Mouse (Mus musculus): ENCODE measurements around the gene Nrn1l. TPM values are rescaled to one million over a fixed set of nuclear protein-coding genes. Genes with fewer than 3 reads are reported as not detected.

Nrn1l gene
- total and polyA plus RNA-seq, 2 experiments: 1.5 TPM; not detected in 1

- Histone ChIP-seq H3K9ac (ENCODE audit: low read depth, low read length) (no peak overlapping the region), H3K36me3 (ENCODE audit: control insufficient read depth, insufficient read depth, low read length) (no peaks in the 10 kb centered on the region; the same call in 1 of the 2 replicates), H3K4me3 (ENCODE audit: insufficient read depth, low read depth, low read length) (no peak overlapping the region), H3K4me1 (ENCODE audit: control insufficient read depth, insufficient read depth, low read length) (no peaks in the 10 kb centered on the region), H3K27me3 (ENCODE audit: control insufficient read depth, insufficient read depth, low read length) (no peaks in the 10 kb centered on the region), H3K79me2 (ENCODE audit: control insufficient read depth, insufficient read depth, low read length) (no peaks in the 10 kb centered on the region), H3K27ac (replicated peaks; ENCODE audit: insufficient read depth, low read depth, low read length) (no peak overlapping the region)
- TF ChIP-seq POLR2A (IDR thresholded peaks at IDR 0.05; ENCODE audit: extremely low read depth, insufficient read depth, low read length): no peak
- peak; percentile 98 for TF ChIP-seq CTCF (IDR thresholded peaks at IDR 0.05; ENCODE audit: low read depth, low read length)
- 34% methylated on average over 8 of the region's 8 CpGs for whole genome bisulfite sequencing
- DNase-seq (ENCODE audit: extremely low read depth, low read depth, low spot score): no peak
Observed at GRCm38 (mm10) chr8:105930602-105931001, 37.2 kb downstream of the Nrn1l start.

- Histone ChIP-seq H3K36me3 (ENCODE audit: control insufficient read depth, insufficient read depth, low read length) (no peaks in the 10 kb centered on the region; the same call in 1 of the 2 replicates), H3K27ac (replicated peaks; ENCODE audit: insufficient read depth, low read depth, low read length) (no peak overlapping the region), H3K79me2 (ENCODE audit: control insufficient read depth, insufficient read depth, low read length) (no peaks in the 10 kb centered on the region), H3K27me3 (ENCODE audit: control insufficient read depth, insufficient read depth, low read length) (no peaks in the 10 kb centered on the region), H3K9ac (ENCODE audit: low read depth, low read length) (no peak overlapping the region), H3K4me1 (ENCODE audit: control insufficient read depth, insufficient read depth, low read length) (no peaks in the 10 kb centered on the region), H3K4me3 (ENCODE audit: insufficient read depth, low read depth, low read length) (no peak overlapping the region)
- 97% methylated on average over 3 of the region's 3 CpGs for WGBS
- DNase-seq (ENCODE audit: extremely low read depth, low read depth, low spot score): no peak
- TF ChIP-seq POLR2A (IDR thresholded peaks at IDR 0.05; ENCODE audit: extremely low read depth, insufficient read depth, low read length) (no peak), CTCF (IDR thresholded peaks at IDR 0.05; ENCODE audit: low read depth, low read length) (no peak)
Observed at GRCm38 (mm10) chr8:105931271-105931670, 37.9 kb downstream of the Nrn1l start.

- Histone ChIP-seq H3K4me1 (ENCODE audit: control insufficient read depth, insufficient read depth, low read length) (peaks cover 3% of the 10 kb centered on the region; the same call in 1 of the 2 replicates), H3K9ac (ENCODE audit: low read depth, low read length) (no peak overlapping the region), H3K27ac (replicated peaks; ENCODE audit: insufficient read depth, low read depth, low read length) (no peak overlapping the region), H3K79me2 (ENCODE audit: control insufficient read depth, insufficient read depth, low read length) (no peaks in the 10 kb centered on the region), H3K4me3 (ENCODE audit: insufficient read depth, low read depth, low read length) (no peak overlapping the region), H3K27me3 (ENCODE audit: control insufficient read depth, insufficient read depth, low read length) (no peaks in the 10 kb centered on the region), H3K36me3 (ENCODE audit: control insufficient read depth, insufficient read depth, low read length) (no peaks in the 10 kb centered on the region; the same call in 1 of the 2 replicates)
- no peak for DNase-seq (ENCODE audit: extremely low read depth, low read depth, low spot score)
- WGBS: 93% methylated on average over 11 of the region's 11 CpGs
- TF ChIP-seq CTCF (IDR thresholded peaks at IDR 0.05; ENCODE audit: low read depth, low read length) (no peak), POLR2A (IDR thresholded peaks at IDR 0.05; ENCODE audit: extremely low read depth, insufficient read depth, low read length) (no peak)
Observed at GRCm38 (mm10) chr8:105932525-105932924, 39.2 kb downstream of the Nrn1l start.

- TF ChIP-seq CTCF (IDR thresholded peaks at IDR 0.05; ENCODE audit: low read depth, low read length) (no peak), POLR2A (IDR thresholded peaks at IDR 0.05; ENCODE audit: extremely low read depth, insufficient read depth, low read length) (no peak)
- H3K27me3 ChIP-seq (ENCODE audit: control insufficient read depth, insufficient read depth, low read length): no peaks in the 10 kb centered on the region
- no peaks in the 10 kb centered on the region for H3K79me2 ChIP-seq (ENCODE audit: control insufficient read depth, insufficient read depth, low read length)
- no peak for DNase-seq (ENCODE audit: extremely low read depth, low read depth, low spot score)
- H3K27ac ChIP-seq (replicated peaks; ENCODE audit: insufficient read depth, low read depth, low read length): no peak within 1 kb of the TSS
- no peaks in the 10 kb centered on the region; the same call in 1 of the 2 replicates for H3K36me3 ChIP-seq (ENCODE audit: control insufficient read depth, insufficient read depth, low read length)
- no peak within 1 kb of the TSS for H3K9ac ChIP-seq (ENCODE audit: low read depth, low read length)
- peaks cover 3% of the 10 kb centered on the region; the same call in 1 of the 2 replicates for H3K4me1 ChIP-seq (ENCODE audit: control insufficient read depth, insufficient read depth, low read length)
- no peak within 1 kb of the TSS for H3K4me3 ChIP-seq (ENCODE audit: insufficient read depth, low read depth, low read length)
- WGBS: 93% methylated on average over 2 of the region's 2 CpGs
Observed at GRCm38 (mm10) chr8:105933762-105934161, 40.4 kb downstream of the Nrn1l start, which contains the start of gene Ctrl. Gene Ctrl, minus strand, starts transcription at chr8:105933862.

GRCm38 (mm10) chr8:105935105-105935504 is 41.7 kb downstream of the Nrn1l start:
- DNase-seq (ENCODE audit: extremely low read depth, low read depth, low spot score): no peak

GRCm38 (mm10) chr8:105935863-105936603 is 42.7 kb downstream of the Nrn1l start:
- Histone ChIP-seq H3K4me1 (ENCODE audit: control insufficient read depth, insufficient read depth, low read length) (peaks cover 5% of the 10 kb centered on the region; the same call in 1 of the 2 replicates), H3K36me3 (ENCODE audit: control insufficient read depth, insufficient read depth, low read length) (peaks cover 5% of the 10 kb centered on the region; the same call in 1 of the 2 replicates), H3K27me3 (ENCODE audit: control insufficient read depth, insufficient read depth, low read length) (no peaks in the 10 kb centered on the region), H3K79me2 (ENCODE audit: control insufficient read depth, insufficient read depth, low read length) (0 out of 2 replicates have a peak, but pooled peaks cover under 1% of the 10 kb centered on the region), H3K27ac (replicated peaks; ENCODE audit: insufficient read depth, low read depth, low read length) (no peak overlapping the region), H3K4me3 (ENCODE audit: insufficient read depth, low read depth, low read length) (no peak overlapping the region), H3K9ac (ENCODE audit: low read depth, low read length) (no peak overlapping the region)
- TF ChIP-seq CTCF (IDR thresholded peaks at IDR 0.05; ENCODE audit: low read depth, low read length) (no peak), POLR2A (IDR thresholded peaks at IDR 0.05; ENCODE audit: extremely low read depth, insufficient read depth, low read length) (no peak)
- WGBS: 49% methylated on average over 7 of the region's 7 CpGs
- DNase-seq (ENCODE audit: extremely low read depth, low read depth, low spot score): no peak

More at GRCm38 (mm10) chr8:105935105-105935504, 41.7 kb downstream of the Nrn1l start:
- no peak overlapping the region for H3K4me3 ChIP-seq (ENCODE audit: insufficient read depth, low read depth, low read length)
- peaks cover 3% of the 10 kb centered on the region; the same call in 1 of the 2 replicates for H3K4me1 ChIP-seq (ENCODE audit: control insufficient read depth, insufficient read depth, low read length)
- H3K36me3 ChIP-seq (ENCODE audit: control insufficient read depth, insufficient read depth, low read length): peaks cover 3% of the 10 kb centered on the region; the same call in 1 of the 2 replicates
- TF ChIP-seq CTCF (IDR thresholded peaks at IDR 0.05; ENCODE audit: low read depth, low read length): no peak
- no peak for TF ChIP-seq POLR2A (IDR thresholded peaks at IDR 0.05; ENCODE audit: extremely low read depth, insufficient read depth, low read length)
- H3K79me2 ChIP-seq (ENCODE audit: control insufficient read depth, insufficient read depth, low read length): no peaks in the 10 kb centered on the region
- no peak overlapping the region for H3K27ac ChIP-seq (replicated peaks; ENCODE audit: insufficient read depth, low read depth, low read length)
- no peaks in the 10 kb centered on the region for H3K27me3 ChIP-seq (ENCODE audit: control insufficient read depth, insufficient read depth, low read length)
- 81% methylated on average over 6 of the region's 6 CpGs for WGBS
- H3K9ac ChIP-seq (ENCODE audit: low read depth, low read length): no peak overlapping the region
